Mouse (Mus musculus) stomach, postnatal 0 days (tissue): ENCODE results near the gene Llph.

Source experiments
- CTCF ChIP-seq: IDR thresholded peaks from 2 replicates; pipeline ENCODE4 v1.5.1; 2016; ENCODE audit warnings: antibody characterized with exemption, low read depth, mild to moderate bottlenecking, moderate library complexity
- EP300 ChIP-seq: optimal IDR thresholded peaks from 2 replicates; pipeline ENCODE3; 2016; ENCODE audit warnings: antibody characterized with exemption

DNA sequence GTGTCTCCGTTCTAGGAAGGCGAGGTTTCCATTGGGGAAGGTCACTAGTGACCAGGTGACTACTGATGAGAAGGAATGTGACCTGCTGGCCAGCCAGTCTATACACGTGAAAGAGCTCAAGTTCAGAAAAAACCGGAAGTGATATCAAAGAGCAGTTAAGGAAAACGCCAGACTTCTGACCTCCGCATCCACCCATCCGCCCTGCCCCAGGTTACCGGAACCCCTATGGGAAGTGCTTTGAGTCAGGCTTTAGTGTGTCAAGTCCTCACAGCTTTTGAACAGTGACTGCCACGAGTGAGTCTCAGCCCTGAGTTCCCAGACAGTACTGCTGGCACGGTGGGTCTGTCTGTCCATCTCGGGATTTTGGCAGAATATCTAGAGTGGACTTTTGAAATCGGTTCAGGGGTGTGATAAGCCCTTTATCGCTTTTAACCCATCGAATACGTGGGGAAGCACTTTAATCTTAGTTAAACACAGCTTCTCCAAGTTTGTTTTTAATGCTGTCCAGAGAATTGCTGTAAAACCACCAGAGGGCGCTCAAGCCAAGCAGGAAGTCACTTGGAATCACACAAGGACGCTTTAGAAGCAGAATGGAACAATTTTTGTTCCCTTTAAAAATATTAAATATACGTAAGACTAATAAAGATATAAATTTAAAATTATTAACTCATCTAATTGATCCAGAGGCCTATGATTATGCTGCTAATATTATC is 6.9 kb downstream of the Llph start:
- peak; percentile 89 for TF ChIP-seq CTCF
- TF ChIP-seq EP300, result no peak
